Mouse (Mus musculus): ENCODE results near the gene Grasp. TPM values are rescaled to one million over a fixed set of nuclear protein-coding genes. Genes with fewer than 3 reads are reported as not detected.

Gene Grasp
- total and polyA plus RNA-seq, 3 experiments = 4.1 to 6.3 TPM; not detected in 1

DNA sequence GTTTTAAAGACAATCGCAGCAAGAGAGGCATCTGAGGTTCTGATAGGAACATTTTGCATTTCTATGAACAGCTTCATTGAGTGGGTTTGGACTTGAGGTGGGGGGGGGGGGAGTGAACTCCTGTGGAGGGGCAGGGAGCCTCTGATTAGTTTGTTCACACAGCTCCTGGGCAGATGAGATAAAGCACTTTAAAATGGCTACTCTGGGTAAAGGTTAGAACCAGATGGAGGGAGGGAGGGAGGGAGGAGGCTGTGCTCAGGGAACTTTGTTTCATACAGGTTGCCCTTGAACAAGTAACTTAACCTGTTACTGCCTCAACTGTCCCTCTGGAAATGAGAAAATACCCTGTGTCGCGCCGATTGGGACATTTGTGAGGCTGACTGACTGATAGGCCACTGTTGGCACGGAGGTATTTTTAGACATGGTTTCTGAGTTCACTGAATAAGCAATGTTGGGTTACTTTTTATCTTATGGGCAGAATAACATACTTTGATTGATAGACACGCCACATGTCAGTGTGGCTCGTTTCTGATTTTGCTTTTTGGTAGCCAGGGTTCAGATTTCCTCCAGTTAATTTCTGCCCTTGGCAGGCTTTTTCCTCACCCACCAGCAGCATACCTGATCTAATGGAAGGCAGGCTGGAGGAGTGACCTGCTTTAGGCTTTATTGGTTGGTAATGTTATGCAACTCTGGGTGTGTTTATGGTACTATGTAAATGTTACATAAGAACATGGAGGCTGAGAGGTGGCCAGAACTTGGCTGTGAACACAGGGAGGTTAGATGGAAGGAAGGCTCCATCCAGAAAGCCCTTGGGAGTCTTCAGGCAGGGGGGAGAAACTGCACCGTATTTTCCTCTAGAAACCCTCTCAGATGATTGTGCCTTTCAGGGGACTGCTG is 46.9 kb upstream of the Grasp start:
- peak; percentile 77 for TF ChIP-seq TAL1 (IDR thresholded peaks at IDR 0.05; ENCODE audit: low read length)
- peak; percentile 26; the same call in 1 of the 2 replicates for TF ChIP-seq BHLHE40 (IDR thresholded peaks at IDR 0.05; ENCODE audit: borderline replicate concordance, low read depth, low read length)
- TF ChIP-seq MYC (IDR thresholded peaks at IDR 0.05; ENCODE audit: low read depth, low read length) = 0 out of 2 replicates have a peak, but pooled peaks have one; percentile 52
- TF ChIP-seq EP300 (IDR thresholded peaks at IDR 0.05; ENCODE audit: low read depth in 1 of 2, low read length in 2 of 2) = peak; percentile 41 to 68
- TF ChIP-seq MYB (IDR thresholded peaks at IDR 0.05; ENCODE audit: low read depth, low read length) = no peak
- TF ChIP-seq GATA1 (IDR thresholded peaks at IDR 0.05; ENCODE audit: low read depth, low read length) = peak; percentile 60
- peak; percentile 44 for TF ChIP-seq ETS1 (IDR thresholded peaks at IDR 0.05; ENCODE audit: low read depth, low read length)
- TF ChIP-seq TCF12 (IDR thresholded peaks at IDR 0.05; ENCODE audit: low read depth, low read length) = peak; percentile 85
- no peak for TF ChIP-seq CHD2 (IDR thresholded peaks at IDR 0.05; ENCODE audit: low read length)
- peak; percentile 52; the same call in 1 of the 2 replicates for TF ChIP-seq SIN3A (IDR thresholded peaks at IDR 0.05; ENCODE audit: low read length)
- no peak for TF ChIP-seq NRF1 (IDR thresholded peaks at IDR 0.05; ENCODE audit: insufficient read depth, low read depth, low read length, poor library complexity, severe bottlenecking)
- peak; percentile 66; the same call in 1 of the 2 replicates for TF ChIP-seq MEF2A (IDR thresholded peaks at IDR 0.05; ENCODE audit: extremely low read depth, insufficient replicate concordance, low read depth, low read length, poor library complexity, severe bottlenecking)
- no peak for TF ChIP-seq USF2 (IDR thresholded peaks at IDR 0.05; ENCODE audit: borderline replicate concordance in 1 of 2, insufficient read depth in 1 of 2, low read depth in 1 of 2, low read length in 2 of 2)
- TF ChIP-seq MXI1 (IDR thresholded peaks at IDR 0.05; ENCODE audit: low read depth, low read length) = peak; percentile 14; the same call in 1 of the 2 replicates
- peak; percentile 96 for TF ChIP-seq RCOR1 (IDR thresholded peaks at IDR 0.05; ENCODE audit: low read depth, low read length)
- TF ChIP-seq MAZ (IDR thresholded peaks at IDR 0.05; ENCODE audit: low read depth, low read length) = peak; percentile 91; the same call in 1 of the 2 replicates
- TF ChIP-seq ZC3H11A (IDR thresholded peaks at IDR 0.05; ENCODE audit: low read depth, low read length) = no peak
- Histone ChIP-seq H3K9ac (ENCODE audit: control insufficient read depth, low read depth, low read length, poor library complexity, severe bottlenecking) (no peak overlapping the region), H3K4me3 (ENCODE audit: control insufficient read depth in 1 of 2, insufficient read depth in 1 of 2, low read depth in 2 of 2, low read length in 2 of 2) (no peak overlapping the region), H3K36me3 (ENCODE audit: control insufficient read depth in 1 of 2, insufficient read depth in 2 of 2, low read length in 2 of 2) (peaks cover 0 to 37% of the 10 kb centered on the region in 2 experiments; a peak in 2 of 4 replicates), H3K4me1 (ENCODE audit: control insufficient read depth in 1 of 2, insufficient read depth in 2 of 2, low read length in 2 of 2) (peaks cover 20 to 31% of the 10 kb centered on the region in 2 experiments), H3K9me3 (replicated peaks; ENCODE audit: insufficient read depth, low read length) (no peaks in the 10 kb centered on the region), H3K79me2 (ENCODE audit: control insufficient read depth, insufficient read depth, low read length, poor library complexity) (peaks cover 56% of the 10 kb centered on the region), H3K27me3 (ENCODE audit: control insufficient read depth in 1 of 2, insufficient read depth in 2 of 2, low read length in 2 of 2) (no peaks in the 10 kb centered on the region), H3K27ac (ENCODE audit: control insufficient read depth, low read depth, low read length) (no peak overlapping the region; the same call in 1 of the 2 replicates)
- DNase-seq (ENCODE audit: low read depth, low spot score) = peak; percentile 69
